Mouse (Mus musculus): ENCODE measurements around the gene Gm5269.

The Gm5269 gene

GRCm38 (mm10) chr1:45890173-45890572 lies at the start of gene Gm5269:
TSS of gene Gm5269 (minus strand) at chr1:45890273.
- no peak for DNase-seq (ENCODE audit: low spot score)

- no peak for DNase-seq (ENCODE audit: low spot score)
Measured at GRCm38 (mm10) chr1:45931127-45931526, 41.1 kb upstream of the Gm5269 start.

GRCm38 (mm10) chr1:45926911-45927310 lies 36.8 kb upstream of the Gm5269 start:
- DNase-seq (ENCODE audit: low spot score), result no peak

- DNase-seq (ENCODE audit: low spot score), result no peak
Measured at GRCm38 (mm10) chr1:45926393-45926763, 36.3 kb upstream of the Gm5269 start, which contains the start of gene Slc40a1. TSS of gene Slc40a1 (minus strand) at chr1:45926523.

GRCm38 (mm10) chr1:45925500-45926392 lies 35.7 kb upstream of the Gm5269 start:
- DNase-seq (ENCODE audit: low spot score), result peak; percentile 90

- DNase-seq (ENCODE audit: low spot score), result no peak
Measured at GRCm38 (mm10) chr1:45925131-45925499, 35.0 kb upstream of the Gm5269 start.

- no peak for DNase-seq (ENCODE audit: low spot score)
Measured at GRCm38 (mm10) chr1:45924516-45924915, 34.4 kb upstream of the Gm5269 start.

GRCm38 (mm10) chr1:45923306-45923705 lies 33.2 kb upstream of the Gm5269 start:
- no peak for DNase-seq (ENCODE audit: low spot score)

- DNase-seq (ENCODE audit: low spot score), result no peak
Measured at GRCm38 (mm10) chr1:45920703-45921102, 30.6 kb upstream of the Gm5269 start.

GRCm38 (mm10) chr1:45919752-45920151 lies 29.7 kb upstream of the Gm5269 start:
- no peak for DNase-seq (ENCODE audit: low spot score)

- DNase-seq (ENCODE audit: low spot score), result no peak
Measured at GRCm38 (mm10) chr1:45917136-45917803, 27.2 kb upstream of the Gm5269 start.

- no peak for DNase-seq (ENCODE audit: low spot score)
Measured at GRCm38 (mm10) chr1:45916174-45916573, 26.1 kb upstream of the Gm5269 start.

GRCm38 (mm10) chr1:45914236-45914635 lies 24.2 kb upstream of the Gm5269 start:
- no peak for DNase-seq (ENCODE audit: low spot score)

GRCm38 (mm10) chr1:45905107-45905821 lies 15.2 kb upstream of the Gm5269 start:
- DNase-seq (ENCODE audit: low spot score), result peak; percentile 45

- DNase-seq (ENCODE audit: low spot score), result no peak
Measured at GRCm38 (mm10) chr1:45904161-45904560, 14.1 kb upstream of the Gm5269 start.

- no peak for DNase-seq (ENCODE audit: low spot score)
Measured at GRCm38 (mm10) chr1:45898044-45898443, 8.0 kb upstream of the Gm5269 start.

GRCm38 (mm10) chr1:45894168-45894912 lies 4.3 kb upstream of the Gm5269 start:
- no peak for DNase-seq (ENCODE audit: low spot score)

GRCm38 (mm10) chr1:45891986-45892385 lies 1.9 kb upstream of the Gm5269 start:
- no peak for DNase-seq (ENCODE audit: low spot score)

GRCm38 (mm10) chr1:45886800-45887199 lies 3.3 kb downstream of the Gm5269 start:
- no peak for DNase-seq (ENCODE audit: low spot score)

GRCm38 (mm10) chr1:45883378-45883777 lies 6.7 kb downstream of the Gm5269 start:
- no peak for DNase-seq (ENCODE audit: low spot score)

- DNase-seq (ENCODE audit: low spot score), result no peak
Measured at GRCm38 (mm10) chr1:45882076-45882475, 8.0 kb downstream of the Gm5269 start.
